Mouse (Mus musculus) fibroblast of lung, adult 2 months (primary cell): ENCODE results near the gene Wnk2.

Source experiments
- DNase-seq: peaks from one replicate; pipeline ENCODE4 v3.0.0-alpha.2; 2011; ENCODE audit warnings: low read depth

Wnk2 gene

DNA sequence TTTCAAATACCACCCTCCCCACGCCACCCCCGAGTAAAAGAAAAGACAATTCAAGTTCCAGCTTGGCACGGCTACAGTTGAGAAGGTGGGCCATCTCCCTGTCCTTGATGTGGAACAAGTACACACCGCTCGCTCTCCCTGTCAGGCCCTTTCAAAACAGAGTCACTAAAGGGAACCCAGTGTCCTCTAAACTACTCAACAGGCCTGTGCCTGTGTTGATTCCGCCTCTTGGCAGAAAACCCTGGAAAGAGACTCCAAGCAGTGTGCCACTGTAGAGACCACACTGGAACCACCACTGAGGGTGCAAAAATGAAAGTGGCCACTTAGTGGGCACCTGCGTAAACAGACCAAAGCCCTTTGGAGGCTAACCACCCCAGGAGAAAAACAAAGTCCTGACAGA lies 4.5 kb downstream of the Wnk2 start:
- DNase-seq: no peak

- no peak for DNase-seq
Observed at GRCm38 (mm10) chr13:49142396-49142795, 5.4 kb downstream of the Wnk2 start.

DNA sequence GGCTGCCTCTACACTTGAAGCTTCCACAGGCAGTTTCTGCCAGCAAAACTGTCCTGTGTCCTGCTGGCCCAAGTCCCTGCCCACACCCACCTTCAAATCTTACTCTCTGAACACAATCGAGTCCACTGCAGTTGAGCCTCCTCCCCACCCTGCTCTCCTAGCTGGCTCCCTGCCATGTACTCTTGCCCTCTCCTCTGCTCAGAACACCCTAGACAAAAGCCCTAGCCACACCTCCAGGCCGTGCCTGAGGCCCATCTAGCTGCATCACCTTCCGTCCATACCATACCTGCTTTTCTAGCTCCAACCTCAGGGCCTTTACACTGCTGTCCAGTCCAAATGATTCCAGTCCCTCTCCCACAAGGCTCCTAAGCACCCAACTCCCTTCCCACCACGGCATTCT lies 7.2 kb downstream of the Wnk2 start:
- DNase-seq: no peak

DNA sequence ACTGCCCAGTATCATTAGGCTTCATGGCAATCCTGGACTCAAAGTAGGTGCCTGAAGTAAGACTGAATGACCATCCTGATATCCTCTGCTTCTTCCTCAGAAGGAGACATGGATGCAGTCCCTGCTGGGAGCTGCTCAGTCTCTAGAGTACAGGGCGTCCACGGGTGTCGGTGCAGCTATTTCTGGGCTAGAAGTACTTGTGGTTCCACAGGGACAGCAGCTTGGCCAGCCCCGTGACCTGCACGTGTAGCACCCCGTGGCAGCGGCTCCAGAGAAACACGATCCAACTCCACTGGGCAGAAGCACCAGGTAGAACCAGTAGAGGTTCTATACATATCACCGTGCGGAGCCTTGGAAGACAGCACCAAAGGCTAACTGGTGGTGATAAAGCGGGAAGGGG lies 13.3 kb downstream of the Wnk2 start:
- DNase-seq: no peak

DNA sequence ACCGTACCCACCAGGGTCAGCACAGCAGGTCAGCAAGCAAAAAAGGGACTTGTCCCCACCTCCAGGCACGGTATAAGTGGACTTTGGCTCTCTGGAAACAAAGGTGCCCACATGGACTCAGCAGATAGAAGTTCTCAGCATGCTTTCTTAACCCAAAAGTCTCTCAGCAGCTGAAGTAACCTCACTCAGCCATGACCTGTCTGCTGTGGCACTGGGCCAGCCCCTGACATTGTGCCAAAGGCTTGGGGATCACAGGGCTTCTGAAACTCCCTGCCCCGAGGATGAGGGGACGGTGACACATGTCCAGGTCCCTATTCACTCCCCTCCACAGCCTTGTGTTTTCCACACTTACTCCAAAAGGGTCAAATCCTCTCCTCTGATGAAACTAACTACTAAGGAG lies 14.7 kb downstream of the Wnk2 start:
- DNase-seq: no peak

GRCm38 (mm10) chr13:49131946-49132687 lies 15.7 kb downstream of the Wnk2 start:
- peak; percentile 27 for DNase-seq

GRCm38 (mm10) chr13:49131342-49131855 lies 16.4 kb downstream of the Wnk2 start:
- DNase-seq: no peak

GRCm38 (mm10) chr13:49129845-49130244 lies 18.0 kb downstream of the Wnk2 start:
- DNase-seq: no peak

DNA sequence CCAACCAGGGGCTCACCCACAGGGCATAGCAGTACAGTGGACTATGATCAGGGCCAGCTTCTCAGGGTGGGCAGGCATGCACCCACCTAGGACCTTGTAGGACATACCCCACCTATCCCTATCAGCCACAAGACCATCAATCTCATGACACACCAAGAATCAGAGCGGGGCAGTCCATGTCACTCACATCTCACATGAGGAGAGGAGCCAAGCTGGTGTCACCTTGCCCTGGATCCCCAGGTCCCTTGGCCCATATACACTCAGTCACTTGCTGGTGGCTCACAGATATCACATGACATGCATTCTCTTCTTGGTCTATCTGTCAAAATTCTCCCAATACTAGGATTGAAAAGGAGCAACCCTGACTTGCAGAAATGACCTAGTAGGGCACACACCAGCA lies 18.7 kb downstream of the Wnk2 start:
- no peak for DNase-seq

GRCm38 (mm10) chr13:49127844-49128631 lies 19.8 kb downstream of the Wnk2 start:
- no peak for DNase-seq

GRCm38 (mm10) chr13:49122106-49122505 lies 25.7 kb downstream of the Wnk2 start:
- no peak for DNase-seq

GRCm38 (mm10) chr13:49117563-49117962 lies 30.3 kb downstream of the Wnk2 start:
- DNase-seq: no peak

GRCm38 (mm10) chr13:49114921-49115320 lies 32.9 kb downstream of the Wnk2 start:
- no peak for DNase-seq

DNA sequence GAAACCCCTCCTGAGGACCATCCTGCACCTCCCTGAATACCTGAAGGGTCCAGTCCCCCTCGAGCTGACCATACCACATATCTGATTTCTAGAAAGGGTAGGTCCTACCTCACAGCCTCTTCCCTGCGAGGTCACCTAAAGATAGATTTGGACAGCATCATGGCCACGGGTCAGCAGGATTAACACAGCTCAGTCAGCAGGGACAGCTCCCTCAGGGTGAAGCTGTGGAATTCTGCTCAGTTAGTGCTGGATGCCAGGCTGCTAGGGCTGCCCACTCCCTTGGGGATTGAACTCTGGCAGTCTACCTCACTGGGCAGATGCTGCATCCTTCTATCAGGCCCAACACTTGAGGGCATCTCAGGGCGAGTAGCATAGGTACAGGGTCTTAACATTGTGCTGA lies 33.7 kb downstream of the Wnk2 start:
- DNase-seq: no peak

- DNase-seq: no peak
Observed at GRCm38 (mm10) chr13:49113345-49113744, 34.5 kb downstream of the Wnk2 start.

DNA sequence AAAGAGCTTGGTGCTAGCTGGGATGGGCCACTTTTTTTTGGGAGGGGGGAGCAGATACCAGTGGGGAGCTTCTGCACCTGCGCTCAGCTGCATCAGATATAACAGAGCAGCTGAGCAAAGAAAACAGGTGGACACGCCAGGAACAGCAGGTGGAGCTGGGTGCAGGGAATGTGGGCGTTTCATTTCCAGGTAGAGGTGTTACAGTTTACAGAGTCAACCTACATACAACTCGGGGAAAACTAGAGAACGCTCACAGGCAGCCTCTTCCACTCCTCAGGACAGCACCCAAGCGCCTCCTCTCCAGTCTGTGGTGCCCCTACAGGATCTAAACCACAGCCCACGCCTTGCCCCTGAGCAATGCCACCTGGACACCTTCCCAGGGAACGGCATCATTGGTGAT lies 35.2 kb downstream of the Wnk2 start:
- DNase-seq: no peak

DNA sequence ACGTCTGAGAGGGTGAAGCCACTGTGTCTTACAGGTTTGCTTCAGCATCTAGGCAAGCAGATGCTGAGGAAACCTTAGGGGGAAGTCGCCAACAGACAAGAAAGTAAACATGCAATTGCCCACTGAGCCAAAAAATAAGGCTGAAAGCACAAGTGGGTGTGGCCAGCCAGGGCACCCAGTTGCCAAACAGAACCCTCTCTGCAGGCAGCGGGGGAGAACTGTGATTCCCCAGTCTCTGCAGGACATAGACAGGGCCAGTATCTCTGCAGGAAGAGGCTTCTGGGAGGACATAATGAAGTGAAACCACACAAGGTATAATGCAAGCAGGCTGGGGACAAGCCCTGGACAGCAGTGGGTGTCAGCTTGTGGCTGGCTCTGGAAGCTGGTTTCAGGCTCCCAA lies 38.1 kb downstream of the Wnk2 start:
- DNase-seq: no peak

- no peak for DNase-seq
Observed at GRCm38 (mm10) chr13:49108119-49108846, 39.5 kb downstream of the Wnk2 start.

- DNase-seq: no peak
Observed at GRCm38 (mm10) chr13:49103913-49104312, 43.9 kb downstream of the Wnk2 start.

DNA sequence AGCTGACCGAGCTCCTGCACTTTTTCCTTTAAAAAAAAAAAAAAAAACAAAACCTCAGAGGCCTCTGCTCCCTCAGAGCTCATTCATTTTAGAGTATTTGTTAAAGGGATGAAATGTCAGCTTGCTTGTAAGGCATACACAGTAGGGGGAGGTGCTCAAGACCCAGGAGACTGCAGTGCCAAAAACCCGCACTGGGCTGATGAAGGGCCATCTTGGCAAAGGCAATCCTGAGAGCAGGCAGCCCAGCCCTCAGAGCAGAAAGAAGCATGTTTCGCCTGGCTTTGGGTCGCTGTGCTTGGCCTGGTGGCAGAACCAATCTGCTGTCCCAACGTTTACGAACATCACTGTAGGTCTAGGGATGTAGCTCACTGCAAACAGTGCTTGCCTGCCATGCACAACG lies 44.6 kb downstream of the Wnk2 start:
- DNase-seq: no peak

- peak; percentile 14 for DNase-seq
Observed at GRCm38 (mm10) chr13:49100417-49100816, 47.4 kb downstream of the Wnk2 start.

DNA sequence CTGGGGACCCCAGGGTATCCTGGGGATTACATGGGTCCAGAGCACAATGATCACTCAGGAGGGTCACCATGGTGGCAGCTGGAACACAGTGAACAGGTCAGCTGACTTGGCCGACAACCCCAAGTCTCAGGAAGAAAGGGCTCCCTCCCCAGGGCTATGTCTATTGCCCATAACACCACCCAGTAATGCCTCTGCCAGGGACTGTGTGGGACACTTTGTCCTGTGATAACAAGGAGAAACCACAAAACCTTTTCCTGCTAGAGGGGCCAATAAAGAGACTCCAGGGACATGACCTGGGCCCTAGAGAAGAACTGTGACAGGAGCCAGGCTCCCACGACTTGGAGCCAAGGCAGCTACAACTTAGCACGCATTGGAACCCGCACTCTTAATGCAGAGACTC lies 51.0 kb downstream of the Wnk2 start:
- no peak for DNase-seq

GRCm38 (mm10) chr13:49094667-49095066 lies 53.1 kb downstream of the Wnk2 start:
- no peak for DNase-seq
